Mouse (Mus musculus) midbrain, postnatal 0 days (tissue): Measurements from ENCODE around the gene Dctpp1. TPM values are rescaled to one million over a fixed set of nuclear protein-coding genes. Genes with fewer than 3 reads are reported as not detected.

Experiments used
- ATAC-seq: fragments of 200-750 bp; cut with Nextera tagmentation; 2 replicates; pipeline ENCODE4 v1.8.0; 2017; ENCODE audit warnings: moderate number of reproducible peaks, mild to moderate bottlenecking, moderate TSS enrichment, moderate library complexity; ENCODE audit not compliant: low FRiP score
- DNase-seq: peaks from one replicate; pipeline ENCODE4 v3.0.0-alpha.2; 2015; ENCODE audit warnings: low spot score
- H3K27ac ChIP-seq: fragments of 300-500 bp; sonication (generic); 2 replicates; pipeline ENCODE4 v1.5.1; 2014; ENCODE audit warnings: low read depth, mild to moderate bottlenecking, low read length, mixed read lengths
- H3K27me3 ChIP-seq: fragments of 300-500 bp; sonication (generic); 2 replicates; pipeline ENCODE4 v1.6.1; 2014; ENCODE audit warnings: low read length, control low read depth, mixed read lengths; ENCODE audit not compliant: insufficient read depth
- H3K36me3 ChIP-seq: fragments of 300-500 bp; sonication (generic); 2 replicates; pipeline ENCODE4 v1.6.1; 2014; ENCODE audit warnings: low read length, control low read depth, mixed read lengths; ENCODE audit not compliant: insufficient read depth
- H3K4me1 ChIP-seq: fragments of 300-500 bp; sonication (generic); 2 replicates; pipeline ENCODE4 v1.6.1; 2014; ENCODE audit warnings: mild to moderate bottlenecking, control low read depth, antibody characterized with exemption, low read length, mixed read lengths; ENCODE audit not compliant: insufficient read depth
- H3K4me2 ChIP-seq: fragments of 300-500 bp; sonication (generic); 2 replicates; pipeline ENCODE4 v1.6.1; 2014; ENCODE audit warnings: low read depth, mild to moderate bottlenecking, low read length, mixed read lengths; ENCODE audit not compliant: poor library complexity, severe bottlenecking
- H3K4me3 ChIP-seq: fragments of 300-500 bp; sonication (generic); 2 replicates; pipeline ENCODE4 v1.5.1; 2014; ENCODE audit warnings: low read depth, mild to moderate bottlenecking, low read length, moderate library complexity
- H3K9ac ChIP-seq: fragments of 300-500 bp; sonication (generic); replicated peaks from 2 replicates; pipeline ENCODE4 v1.6.1; 2014; ENCODE audit warnings: mild to moderate bottlenecking, low read length, moderate library complexity, mixed read lengths; ENCODE audit not compliant: poor library complexity, severe bottlenecking
- H3K9me3 ChIP-seq: fragments of 300-500 bp; sonication (generic); 2 replicates; pipeline ENCODE4 v1.6.1; 2016; ENCODE audit warnings: low read length, control low read depth
- CTCF ChIP-seq: IDR thresholded peaks from 2 replicates; pipeline ENCODE4 v1.5.1; 2016; ENCODE audit warnings: antibody characterized with exemption, mild to moderate bottlenecking
- WGBS: fragments of 180-500 bp; shearing (Covaris S2); extraction: QIAGEN DNeasy Blood & Tissue Kit; methylation state at CpG from one replicate; pipeline ENCODE4 v1.1.7; 2014; 5-methylcytosine and 5-hydroxymethylcytosine counted together
- polyA plus RNA-seq: library from polyadenylated mRNA; unstranded; fragments of >200 nt; fragmentation: Nextera tagmentation; extraction: Ambion mirVana; gene quantifications from 2 replicates; pipeline ENCODE4 v1.2.1, GENCODE M21; 2015
- total RNA-seq: library from RNA; depleted of rRNA; stranded (reverse); fragments of >200 nt; gene quantifications from 2 replicates; pipeline ENCODE4 v1.2.3, GENCODE M21; 2014

Gene Dctpp1
- total and polyA plus RNA-seq, 2 experiments from 2014 or later: 92.2 to 120 TPM

DNA sequence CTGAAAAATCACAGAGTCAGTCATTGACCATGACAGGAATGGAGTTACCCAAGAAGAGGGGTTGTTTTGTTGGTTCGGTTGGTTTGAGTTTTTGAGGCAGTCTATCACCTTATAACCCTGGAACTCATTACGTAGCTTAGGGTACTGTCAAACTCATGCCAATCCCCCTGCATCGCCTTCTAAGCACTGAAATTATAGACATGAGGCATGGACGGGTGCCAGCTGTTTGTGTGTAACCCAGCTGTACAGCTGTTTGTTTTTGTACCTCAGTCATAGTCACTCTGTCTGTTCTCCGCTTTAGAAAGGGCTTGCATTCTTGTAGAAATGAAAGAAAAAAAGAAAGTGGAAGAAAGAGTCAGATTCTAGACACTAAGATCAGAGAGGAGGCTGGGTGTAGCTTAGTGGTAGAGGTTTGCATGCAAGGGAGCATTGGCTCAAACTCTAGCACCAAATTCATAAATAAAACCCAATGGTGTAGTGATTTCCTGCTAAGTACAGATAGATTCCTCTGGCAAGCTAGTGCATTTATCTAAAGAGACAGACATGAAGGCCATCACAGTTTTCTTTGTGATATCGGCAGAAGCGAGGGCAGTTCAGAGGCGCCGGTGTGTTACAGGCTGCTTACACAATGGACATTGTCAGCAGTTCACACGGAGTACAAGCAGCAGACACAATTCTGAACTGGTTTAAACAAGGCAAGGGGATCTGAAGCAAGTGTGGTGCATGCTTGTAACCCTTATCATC, 1.9 kb upstream of the Dctpp1 start:
- Histone ChIP-seq H3K9me3 (no peaks in the 10 kb centered on the region), H3K4me2 (no peak overlapping the region), H3K27ac (no peak overlapping the region), H3K4me3 (no peak overlapping the region), H3K4me1 (peaks cover 5% of the 10 kb centered on the region; the same call in 1 of the 2 replicates), H3K9ac (no peak overlapping the region), H3K36me3 (no peaks in the 10 kb centered on the region), H3K27me3 (no peaks in the 10 kb centered on the region)
- DNase-seq (no peak), ATAC-seq (no peak)
- 87% methylated on average over 10 of the region's 10 CpGs for WGBS
- TF ChIP-seq CTCF: no peak

DNA sequence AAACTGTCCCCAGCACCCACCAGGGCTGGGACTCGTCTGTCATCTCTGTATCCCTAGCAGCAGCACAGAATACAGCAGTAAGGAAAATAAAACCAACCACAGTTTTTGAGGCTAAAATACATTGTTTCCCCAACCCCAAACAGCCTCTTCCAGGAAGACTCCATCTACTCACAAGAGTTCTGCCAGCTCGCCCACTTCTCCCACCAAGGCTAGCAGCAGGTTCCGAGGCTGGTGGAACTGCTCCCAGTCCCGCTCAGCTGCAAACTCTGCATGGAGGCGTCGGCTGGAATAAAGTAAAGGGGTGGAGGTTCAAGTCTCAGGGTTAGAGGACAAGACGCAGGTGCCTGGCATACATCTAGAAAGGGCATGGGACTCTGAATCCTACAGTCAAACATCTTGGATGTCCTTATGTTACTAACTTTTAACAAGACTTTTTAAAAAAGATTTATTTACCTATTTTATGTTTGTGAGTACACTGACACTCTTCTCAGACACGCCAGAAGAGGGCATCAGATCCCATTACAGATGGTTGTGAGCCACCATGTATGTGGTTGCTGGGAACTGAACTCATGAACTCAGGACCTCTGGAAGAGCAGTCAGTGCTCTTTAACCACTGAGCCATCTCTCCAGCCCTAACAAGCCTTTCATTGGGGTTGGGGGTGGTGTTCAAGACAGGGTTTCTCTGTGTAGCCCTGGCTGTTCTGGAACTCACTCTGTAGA, 1.2 kb downstream of the Dctpp1 start:
- H3K4me3 ChIP-seq: peak overlapping the region; percentile 63
- H3K9me3 ChIP-seq: no peaks in the 10 kb centered on the region
- peak; percentile 32 for TF ChIP-seq CTCF
- H3K27ac ChIP-seq: no peak overlapping the region
- H3K36me3 ChIP-seq: 0 out of 2 replicates have a peak, but pooled peaks cover 3% of the 10 kb centered on the region
- peaks cover 5% of the 10 kb centered on the region; the same call in 1 of the 2 replicates for H3K4me1 ChIP-seq
- no peak for ATAC-seq
- peak overlapping the region; percentile 70 for H3K4me2 ChIP-seq
- WGBS: 74% methylated on average over 8 of the region's 8 CpGs
- DNase-seq: no peak
- H3K9ac ChIP-seq: no peak overlapping the region
- no peaks in the 10 kb centered on the region for H3K27me3 ChIP-seq

DNA sequence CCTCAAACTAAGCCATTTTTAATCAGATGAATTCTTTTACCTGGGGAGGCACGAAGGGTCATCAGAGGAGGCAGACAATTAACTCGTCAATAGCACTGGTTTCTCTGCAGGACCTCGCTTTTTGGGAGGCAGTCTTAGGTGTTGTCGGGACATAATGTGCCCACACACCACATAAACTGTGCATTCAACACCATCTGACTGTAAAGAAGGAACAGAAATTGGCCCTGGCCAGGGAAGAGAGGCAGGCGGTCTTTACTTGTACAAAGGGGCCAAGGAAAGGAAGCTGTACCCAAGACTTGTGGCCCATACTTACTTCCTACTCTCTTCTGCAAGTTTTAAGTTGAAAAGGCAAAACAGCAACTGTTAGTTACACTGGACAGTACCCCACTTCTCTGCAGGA, 4.0 kb downstream of the Dctpp1 start:
- no peak for TF ChIP-seq CTCF
- ATAC-seq (no peak), DNase-seq (no peak)
- H3K36me3 ChIP-seq: peaks cover 7% of the 10 kb centered on the region; the same call in 1 of the 2 replicates
- no peaks in the 10 kb centered on the region for H3K27me3 ChIP-seq
- no peak overlapping the region for H3K4me3 ChIP-seq
- H3K27ac ChIP-seq: no peak overlapping the region
- peaks cover 5% of the 10 kb centered on the region; the same call in 1 of the 2 replicates for H3K4me1 ChIP-seq
- H3K9ac ChIP-seq: no peak overlapping the region
- H3K4me2 ChIP-seq: no peak overlapping the region
- 90% methylated on average over 5 of the region's 5 CpGs for WGBS
- H3K9me3 ChIP-seq: no peaks in the 10 kb centered on the region

DNA sequence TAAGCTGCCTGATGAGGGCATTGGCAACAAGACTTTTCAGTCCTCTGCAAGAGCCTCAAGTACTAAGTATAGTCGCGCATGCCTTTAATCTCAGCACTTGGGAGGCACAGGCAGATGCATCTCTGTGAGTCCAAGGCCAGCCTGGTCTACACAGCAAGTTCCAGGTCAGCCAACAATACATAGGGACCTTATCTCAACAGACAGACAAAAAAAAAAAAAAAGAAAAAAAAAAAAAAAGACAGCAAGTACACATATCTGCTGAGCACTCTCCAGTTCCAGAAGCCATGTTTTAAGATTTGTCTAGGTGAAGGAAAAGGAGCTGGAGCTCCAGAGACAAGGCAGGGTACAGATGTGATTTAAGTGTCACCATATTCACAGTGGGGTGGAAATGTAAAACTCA, 4.5 kb downstream of the Dctpp1 start:
- no peak for ATAC-seq
- TF ChIP-seq CTCF: no peak
- no peak for DNase-seq
- peaks cover 7% of the 10 kb centered on the region; the same call in 1 of the 2 replicates for H3K36me3 ChIP-seq
- no peak overlapping the region for H3K4me3 ChIP-seq
- H3K9me3 ChIP-seq: no peaks in the 10 kb centered on the region
- 94% methylated on average over 2 of the region's 2 CpGs for WGBS
- H3K27ac ChIP-seq: no peak overlapping the region
- peaks cover 5% of the 10 kb centered on the region; the same call in 1 of the 2 replicates for H3K4me1 ChIP-seq
- H3K27me3 ChIP-seq: no peaks in the 10 kb centered on the region
- H3K4me2 ChIP-seq: no peak overlapping the region
- H3K9ac ChIP-seq: no peak overlapping the region

DNA sequence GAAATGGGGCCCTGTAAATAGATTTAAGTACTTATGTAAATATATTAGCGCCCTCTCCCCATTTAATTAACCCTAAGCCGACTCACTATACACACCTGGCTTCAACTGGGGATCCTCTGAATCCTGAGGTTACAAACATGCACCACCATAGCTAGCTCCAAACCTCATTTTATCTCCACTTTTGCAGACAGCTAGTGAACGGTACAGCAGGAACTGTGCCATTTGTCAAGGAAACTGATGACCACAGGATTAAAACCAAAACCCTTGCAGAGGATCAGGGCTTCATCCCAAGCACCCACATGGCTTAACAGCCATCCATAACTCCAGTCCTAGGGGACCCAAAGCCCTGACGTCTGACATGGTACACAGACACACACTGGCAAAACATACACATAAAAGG, 5.5 kb downstream of the Dctpp1 start:
- Histone ChIP-seq H3K4me2 (peak overlapping the region; percentile 94), H3K9ac (peak overlapping the region; percentile 56; the same call in 1 of the 2 replicates), H3K36me3 (peaks cover 9% of the 10 kb centered on the region), H3K4me3 (peak overlapping the region; percentile 54), H3K9me3 (no peaks in the 10 kb centered on the region), H3K4me1 (peaks cover 4% of the 10 kb centered on the region; the same call in 1 of the 2 replicates), H3K27me3 (no peaks in the 10 kb centered on the region), H3K27ac (peak overlapping the region; percentile 92)
- WGBS: 27% methylated on average over 4 of the region's 4 CpGs
- no peak for TF ChIP-seq CTCF
- no peak for ATAC-seq
- no peak for DNase-seq
